ENCODE assay signal across 23 mouse cellular contexts in the genomic region with DNA sequence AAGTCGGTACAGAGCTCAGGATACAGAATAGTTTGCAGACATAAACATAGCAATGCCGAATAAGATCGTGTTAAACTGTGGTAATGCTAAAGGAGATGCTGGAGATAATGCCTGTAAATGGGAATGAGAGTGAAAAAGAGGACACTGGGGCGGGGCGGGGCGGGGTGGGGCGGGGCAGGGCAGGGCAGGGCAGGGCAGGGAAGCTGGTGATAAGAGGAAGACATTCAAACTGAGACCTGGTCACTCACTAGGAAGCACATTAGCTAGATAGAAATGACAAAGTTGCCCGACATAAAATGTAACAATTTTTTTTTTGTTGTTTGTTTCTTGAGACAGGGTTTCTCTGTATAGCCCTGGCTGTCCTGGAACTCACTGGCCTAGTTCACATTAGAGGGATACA. TPM values are rescaled to one million over a fixed set of nuclear protein-coding genes. Genes with fewer than 3 reads are reported as not detected.
A peak's percentile ranks its signal among the peaks of the same experiment; 100 is the strongest.
DNase-seq lines count a peak whose midpoint lies in the region; ATAC-seq and TF ChIP-seq lines count a peak whose summit lies in the region.
"Had no signal": no experiment of that assay in that cellular context is flagged by ENCODE, and none has a peak within 500 bp of the region (broad histone marks: within the 10 kb centered on the region; RNA-seq: fewer than 3 reads in every experiment).

No protein-coding gene starts in this region.

- no peaks in the 10 kb centered on the region for H3K9me3 ChIP-seq in embryonic facial prominence, embryonic 13.5 days
- H3K9me3 ChIP-seq in embryonic facial prominence, embryonic 10.5 days, result 0 out of 2 replicates have a peak, but pooled peaks cover 3% of the 10 kb centered on the region
- H3K9me3 ChIP-seq in liver, embryonic 14.5 days (ENCODE audit: control insufficient read depth, low read length), result no peaks in the 10 kb centered on the region
- H3K9me3 ChIP-seq: forebrain, embryonic 12.5 days; hindbrain, embryonic 10.5 days; hindbrain, embryonic 15.5 days had no signal

- no peaks in the 10 kb centered on the region for H3K36me3 ChIP-seq in embryonic facial prominence, embryonic 13.5 days
- H3K36me3 ChIP-seq in embryonic facial prominence, embryonic 10.5 days (replicated peaks), result no peaks in the 10 kb centered on the region
- H3K36me3 ChIP-seq in liver, embryonic 14.5 days (replicated peaks; ENCODE audit: control insufficient read depth, insufficient read depth, low read depth), result no peaks in the 10 kb centered on the region
- H3K36me3 ChIP-seq: forebrain, embryonic 12.5 days; heart, embryonic 12.5 days; hindbrain, embryonic 10.5 days; hindbrain, embryonic 15.5 days had no signal

- no peak for ATAC-seq in embryonic facial prominence, embryonic 13.5 days (ENCODE audit: insufficient number of reproducible peaks, insufficient read depth, low FRiP score, low TSS enrichment, low read depth)
- ATAC-seq in liver, embryonic 14.5 days (ENCODE audit: insufficient read depth), result peak; percentile 66; the same call in 1 of the 2 replicates
- ATAC-seq in megakaryocyte-erythroid progenitor cell, adult 5-6 weeks (replicated peaks; ENCODE audit: low FRiP score, low TSS enrichment, poor library complexity, severe bottlenecking), result 0 out of 2 replicates have a peak, but pooled peaks have one; percentile 43
- ATAC-seq: activated CD4-positive, CD25-positive, alpha-beta regulatory T cell, adult 4 months; CD4-positive, CD25-positive, alpha-beta regulatory T cell, adult 4 months; forebrain, embryonic 16.5 days; Patski had no signal

- peaks cover 13% of the 10 kb centered on the region for H3K4me1 ChIP-seq in embryonic facial prominence, embryonic 13.5 days
- peaks cover 28% of the 10 kb centered on the region for H3K4me1 ChIP-seq in embryonic facial prominence, embryonic 10.5 days
- H3K4me1 ChIP-seq in liver, embryonic 14.5 days (replicated peaks; ENCODE audit: control insufficient read depth in 2 of 2, insufficient read depth in 2 of 2, low read length in 1 of 2), result peaks cover 20 to 32% of the 10 kb centered on the region in 2 experiments
- H3K4me1 ChIP-seq: hindbrain, embryonic 15.5 days had no signal

- H3K27me3 ChIP-seq in embryonic facial prominence, embryonic 13.5 days, result no peaks in the 10 kb centered on the region
- 0 out of 2 replicates have a peak, but pooled peaks cover 11% of the 10 kb centered on the region for H3K27me3 ChIP-seq in embryonic facial prominence, embryonic 10.5 days (replicated peaks; ENCODE audit: low read depth, poor library complexity, severe bottlenecking)
- H3K27me3 ChIP-seq in liver, embryonic 14.5 days (ENCODE audit: control insufficient read depth, insufficient read depth, low read length), result no peaks in the 10 kb centered on the region
- H3K27me3 ChIP-seq: forebrain, embryonic 12.5 days; heart, embryonic 12.5 days; hindbrain, embryonic 15.5 days; Patski had no signal

- no peak overlapping the region for H3K9ac ChIP-seq in embryonic facial prominence, embryonic 13.5 days
- no peak overlapping the region for H3K9ac ChIP-seq in liver, embryonic 14.5 days (replicated peaks)
- H3K9ac ChIP-seq: forebrain, embryonic 12.5 days; heart, embryonic 12.5 days; hindbrain, embryonic 15.5 days had no signal

- DNase-seq in embryonic facial prominence, embryonic 10.5 days (ENCODE audit: low spot score), result no peak
- peak; percentile 56 for DNase-seq in liver
- DNase-seq in liver, embryonic 14.5 days (ENCODE audit: low read depth in 3 of 3, low spot score in 3 of 3), result no peak
- DNase-seq in c-Kit-positive CD71-positive TER-119-positive erythroid progenitor cells, embryonic 14.5 days (ENCODE audit: low spot score), result no peak
- no peak for DNase-seq in adrenal gland, adult 8-10 months
- DNase-seq in kidney, postnatal 25 days, result no peak
- DNase-seq: adrenal gland, adult 2 months; adrenal gland, postnatal 36 days; B cell, adult 2 months; cerebellum, adult 11 months; cerebellum, adult 8-10 months; cerebellum, postnatal 14 days had no signal

- no peak overlapping the region for H3K4me3 ChIP-seq in embryonic facial prominence, embryonic 13.5 days
- H3K4me3 ChIP-seq in embryonic facial prominence, embryonic 10.5 days, result no peak overlapping the region
- no peak overlapping the region for H3K4me3 ChIP-seq in liver, embryonic 14.5 days (ENCODE audit: insufficient read depth in 1 of 2, low read depth in 2 of 2, low read length in 2 of 2)
- H3K4me3 ChIP-seq: erythroblast, embryonic 14.5 days; forebrain, embryonic 12.5 days; heart, embryonic 12.5 days; hindbrain, embryonic 10.5 days; hindbrain, embryonic 15.5 days had no signal

- WGBS in embryonic facial prominence, embryonic 13.5 days, result 86% methylated on average over 8 of the region's 8 CpGs
- 83% methylated on average over 8 of the region's 8 CpGs for WGBS in embryonic facial prominence, embryonic 10.5 days
- 26% methylated on average over 8 of the region's 8 CpGs for WGBS in liver, embryonic 14.5 days (ENCODE audit: insufficient replicate concordance)

- TF ChIP-seq EP300 in liver, embryonic 14.5 days (IDR thresholded peaks at IDR 0.05; ENCODE audit: low read depth), result no peak

- H3K27ac ChIP-seq in embryonic facial prominence, embryonic 13.5 days, result 0 out of 2 replicates have a peak overlapping the region, but pooled peaks have one; percentile 40
- H3K27ac ChIP-seq in embryonic facial prominence, embryonic 10.5 days (replicated peaks), result no peak overlapping the region
- no peak overlapping the region for H3K27ac ChIP-seq in liver, embryonic 14.5 days
- H3K27ac ChIP-seq: forebrain, embryonic 12.5 days; hindbrain, embryonic 10.5 days; hindbrain, embryonic 15.5 days had no signal

- no peak for TF ChIP-seq CTCF in liver, embryonic 14.5 days (IDR thresholded peaks at IDR 0.05; ENCODE audit: low read depth)

- no peak overlapping the region for H3K4me2 ChIP-seq in embryonic facial prominence, embryonic 13.5 days
- H3K4me2 ChIP-seq in liver, embryonic 14.5 days (ENCODE audit: low read depth), result peak overlapping the region; percentile 33
- H3K4me2 ChIP-seq: forebrain, embryonic 12.5 days; heart, embryonic 12.5 days; hindbrain, embryonic 15.5 days had no signal

RNA-seq across cellular contexts. Expression of gene Ubash3b, which starts 10.9 kb away (rescaled TPM):
- polyA plus RNA-seq in embryonic facial prominence, embryonic 13.5 days (2015; fragmentation: Nextera tagmentation; extraction: Ambion mirVana), result 6.6 and 7.8 TPM in 2 replicates
- polyA plus RNA-seq in embryonic facial prominence, embryonic 10.5 days (2016; fragmentation: Nextera tagmentation; extraction: Ambion mirVana), result 6.7 and 7.4 TPM in 2 replicates
- polyA plus RNA-seq in liver, embryonic 14.5 days (2012; rRNA removed), result 3.4 and 3.5 TPM in 2 replicates
- polyA plus RNA-seq in liver, embryonic 14.5 days (2014; fragmentation: Nextera tagmentation; extraction: Ambion mirVana), result 5.9 and 7.2 TPM in 2 replicates
- total RNA-seq in megakaryocyte-erythroid progenitor cell, adult 5-6 weeks (2014; fragmentation: Nextera tagmentation), result 5.6 and 13.3 TPM in 2 replicates
- total RNA-seq in megakaryocyte-erythroid progenitor cell, adult 5-6 weeks (2017), result 3.7 and 4.0 TPM in 2 replicates
- 1 to 10 TPM; 2.0 to 2.3 (median 2.1) TPM for total RNA-seq in adrenal gland, adult 8-10 months (2022)
